Mouse (Mus musculus) testis, adult 2 months (tissue): Measurements from ENCODE around the gene Prnp. TPM values are rescaled to one million over a fixed set of nuclear protein-coding genes. Genes with fewer than 3 reads are reported as not detected.

Experiments used
- H3K27ac ChIP-seq: fragments of 200-500 bp; 2 replicates; pipeline ENCODE4 v1.5.1; 2012; ENCODE audit warnings: low read depth, low read length; ENCODE audit not compliant: control insufficient read depth, insufficient read depth
- H3K27me3 ChIP-seq: fragments of 200-500 bp; 2 replicates; pipeline ENCODE4 v1.6.1; 2012; ENCODE audit warnings: mild to moderate bottlenecking, low read length, moderate library complexity; ENCODE audit not compliant: control insufficient read depth, insufficient read depth
- H3K36me3 ChIP-seq: fragments of 200-500 bp; 2 replicates; pipeline ENCODE4 v1.6.1; 2012; ENCODE audit warnings: mild to moderate bottlenecking, low read length; ENCODE audit not compliant: control insufficient read depth, insufficient read depth
- H3K4me1 ChIP-seq: fragments of 200-500 bp; 2 replicates; pipeline ENCODE4 v1.6.1; 2012; ENCODE audit warnings: low read length; ENCODE audit not compliant: control insufficient read depth, insufficient read depth
- H3K4me3 ChIP-seq: fragments of 200-500 bp; 2 replicates; pipeline ENCODE4 v1.5.1; 2012; ENCODE audit warnings: low read depth, mild to moderate bottlenecking, low read length, moderate library complexity, mixed read lengths; ENCODE audit not compliant: control insufficient read depth
- CTCF ChIP-seq: fragments of 200-500 bp; IDR thresholded peaks from 2 replicates; pipeline ENCODE4 v1.5.1; 2012; ENCODE audit warnings: low read depth, mild to moderate bottlenecking, inconsistent platforms, low read length, moderate library complexity; ENCODE audit not compliant: control insufficient read depth, insufficient read depth, insufficient replicate concordance
- POLR2A ChIP-seq: fragments of 200-500 bp; IDR thresholded peaks from 2 replicates; pipeline ENCODE4 v1.6.1; 2012; ENCODE audit warnings: low read depth, mild to moderate bottlenecking, inconsistent platforms, low read length, moderate library complexity; ENCODE audit not compliant: control insufficient read depth
- polyA plus RNA-seq: library from polyadenylated mRNA; depleted of rRNA; stranded (reverse); fragments of >200 nt; gene quantifications from 2 replicates; pipeline ENCODE4 v1.2.3, GENCODE M21; 2012

Gene Prnp
- polyA plus RNA-seq, 1 experiment, result 14.5 TPM

DNA sequence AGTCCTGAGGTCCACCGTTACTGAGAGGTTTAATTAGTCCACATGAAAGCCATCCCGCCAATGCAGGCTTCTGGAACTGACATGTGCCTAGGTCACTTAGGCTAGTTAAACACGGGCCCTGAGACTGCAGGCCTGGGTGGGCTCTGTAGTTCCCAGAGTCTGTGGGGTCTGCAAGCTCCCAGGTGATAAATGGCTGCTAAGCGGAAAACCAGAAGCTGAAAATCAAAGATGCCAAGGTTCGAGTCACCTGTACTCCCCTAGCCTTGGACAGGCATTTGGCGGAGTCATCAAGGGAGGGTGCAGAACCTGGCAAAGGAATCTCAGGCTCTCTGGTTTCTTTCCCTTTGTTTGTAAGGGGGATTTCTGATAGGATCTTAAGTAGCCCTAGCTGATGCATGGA is 31.8 kb downstream of the Prnp start:
- no peak overlapping the region for H3K27ac ChIP-seq
- no peaks in the 10 kb centered on the region for H3K36me3 ChIP-seq
- no peaks in the 10 kb centered on the region for H3K4me1 ChIP-seq
- H3K4me3 ChIP-seq, result no peak overlapping the region
- no peak for TF ChIP-seq CTCF
- TF ChIP-seq POLR2A, result no peak
- no peaks in the 10 kb centered on the region for H3K27me3 ChIP-seq

DNA sequence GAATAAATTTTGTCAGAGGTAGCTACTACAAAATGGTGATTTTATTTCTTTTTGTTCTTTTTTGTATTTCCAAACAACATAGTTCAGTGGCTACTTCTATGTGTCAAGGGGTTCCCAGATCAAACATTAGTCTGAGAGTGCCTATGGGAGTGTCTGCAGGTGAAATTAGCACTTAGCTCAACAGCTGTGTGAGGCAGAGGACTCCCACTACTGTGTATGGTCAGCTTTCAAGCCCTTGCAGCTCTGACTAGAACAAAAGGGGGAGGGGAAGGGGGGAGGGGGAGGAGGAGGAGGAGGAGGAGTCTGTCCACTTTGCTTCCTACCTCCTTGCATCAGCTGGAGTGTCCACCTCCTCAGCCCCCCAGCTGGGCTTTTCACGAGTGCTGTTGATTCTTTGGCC is 34.6 kb downstream of the Prnp start:
- Histone ChIP-seq H3K27ac (no peak overlapping the region), H3K27me3 (no peaks in the 10 kb centered on the region)

DNA sequence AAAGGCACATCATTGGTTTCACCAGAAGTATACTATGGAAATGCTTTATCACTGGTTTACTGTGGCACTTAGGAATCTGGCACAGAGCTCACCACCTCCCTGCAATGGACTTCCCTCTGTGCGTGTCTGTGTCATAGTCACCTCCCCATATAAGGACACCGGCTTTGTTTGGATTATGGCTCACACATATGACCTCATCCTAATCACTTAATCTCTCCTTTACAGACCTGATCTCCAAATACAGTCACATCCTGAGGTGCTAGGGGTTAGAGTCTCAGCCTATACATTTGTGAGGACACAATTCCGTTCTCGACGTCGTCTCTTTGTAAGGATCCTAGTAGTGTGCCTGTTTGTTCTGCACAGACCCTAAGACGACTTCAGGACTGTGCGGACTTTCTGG is 35.5 kb downstream of the Prnp start:
- H3K4me1 ChIP-seq, result peaks cover 2% of the 10 kb centered on the region; the same call in 1 of the 2 replicates
- TF ChIP-seq CTCF, result no peak
- no peak for TF ChIP-seq POLR2A
- no peaks in the 10 kb centered on the region for H3K27me3 ChIP-seq
- H3K36me3 ChIP-seq, result no peaks in the 10 kb centered on the region
- H3K4me3 ChIP-seq, result no peak overlapping the region
- no peak overlapping the region for H3K27ac ChIP-seq

More for the DNA sequence above, 34.6 kb downstream of the Prnp start:
- Histone ChIP-seq H3K4me3 (no peak overlapping the region), H3K36me3 (no peaks in the 10 kb centered on the region), H3K4me1 (no peaks in the 10 kb centered on the region)
- TF ChIP-seq POLR2A, result no peak
- TF ChIP-seq CTCF, result no peak

DNA sequence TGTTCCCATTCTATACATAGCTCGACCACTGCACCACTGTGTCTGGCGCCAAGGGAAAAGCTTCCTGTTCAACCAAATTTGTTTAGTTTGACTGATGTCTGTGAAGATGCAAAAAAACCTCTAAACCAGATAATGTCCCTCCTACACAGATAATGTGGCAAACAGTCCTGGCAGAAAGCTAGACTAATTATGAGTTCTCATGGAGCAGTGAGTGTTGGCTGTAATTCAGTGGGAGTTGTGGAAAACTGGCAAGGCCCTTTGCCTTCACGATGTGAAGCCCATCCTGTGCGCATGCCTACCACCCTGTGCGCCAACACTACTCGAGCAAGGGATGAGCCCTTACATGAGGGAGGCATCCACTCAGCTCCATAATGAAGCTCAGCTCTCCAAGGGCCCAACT is 36.0 kb downstream of the Prnp start:
- Histone ChIP-seq H3K27ac (no peak overlapping the region), H3K36me3 (no peaks in the 10 kb centered on the region)
- no peak for TF ChIP-seq CTCF

DNA sequence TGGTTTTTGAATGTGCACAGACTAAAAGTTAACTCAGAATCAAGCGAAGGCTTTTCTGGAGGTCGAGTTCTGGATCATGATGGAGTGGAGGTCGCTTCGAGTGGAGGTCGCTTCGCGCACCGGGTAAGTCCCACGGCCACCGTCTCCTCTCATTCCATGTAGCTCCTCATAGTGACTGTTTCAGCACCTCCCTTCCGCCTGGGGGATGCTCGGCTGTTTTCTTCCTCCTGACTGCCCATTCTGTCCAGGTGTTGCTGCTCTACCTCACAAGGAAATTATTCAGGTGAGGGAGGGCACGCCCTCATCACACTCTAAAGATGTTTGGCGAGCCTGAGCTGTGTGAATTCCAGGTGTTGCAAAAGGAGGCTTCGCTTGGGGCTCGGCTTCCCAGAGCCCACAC is 36.6 kb downstream of the Prnp start:
- no peaks in the 10 kb centered on the region for H3K27me3 ChIP-seq

More for the DNA sequence above, 36.0 kb downstream of the Prnp start:
- peaks cover 7% of the 10 kb centered on the region for H3K4me1 ChIP-seq
- H3K4me3 ChIP-seq, result no peak overlapping the region
- H3K27me3 ChIP-seq, result no peaks in the 10 kb centered on the region

DNA sequence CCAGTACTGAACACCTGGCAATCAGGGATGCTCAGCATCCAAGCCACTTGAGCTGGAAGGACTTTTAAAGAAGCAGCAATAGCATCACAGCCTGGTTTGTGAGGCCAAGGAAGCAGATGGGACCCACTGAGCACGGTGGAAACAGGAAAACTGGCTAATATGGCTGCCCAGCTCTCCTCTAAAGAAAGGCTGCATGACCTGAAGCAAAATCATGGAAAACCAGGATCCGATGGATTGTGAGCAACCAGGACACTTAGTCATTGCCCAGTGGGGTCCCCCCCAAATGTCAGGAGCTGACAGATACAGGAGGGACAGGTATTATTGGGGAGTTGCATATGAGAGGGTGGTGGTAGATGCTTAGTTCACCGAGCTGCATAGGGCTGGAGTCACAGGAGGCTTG is 38.4 kb downstream of the Prnp start:
- H3K4me1 ChIP-seq, result peaks cover 7% of the 10 kb centered on the region
- no peak for TF ChIP-seq POLR2A
- TF ChIP-seq CTCF, result no peak

More for the DNA sequence above, 36.6 kb downstream of the Prnp start:
- H3K4me3 ChIP-seq, result no peak overlapping the region
- no peak overlapping the region for H3K27ac ChIP-seq
- H3K36me3 ChIP-seq, result no peaks in the 10 kb centered on the region
- peaks cover 7% of the 10 kb centered on the region for H3K4me1 ChIP-seq
- TF ChIP-seq POLR2A (no peak), CTCF (no peak)

DNA sequence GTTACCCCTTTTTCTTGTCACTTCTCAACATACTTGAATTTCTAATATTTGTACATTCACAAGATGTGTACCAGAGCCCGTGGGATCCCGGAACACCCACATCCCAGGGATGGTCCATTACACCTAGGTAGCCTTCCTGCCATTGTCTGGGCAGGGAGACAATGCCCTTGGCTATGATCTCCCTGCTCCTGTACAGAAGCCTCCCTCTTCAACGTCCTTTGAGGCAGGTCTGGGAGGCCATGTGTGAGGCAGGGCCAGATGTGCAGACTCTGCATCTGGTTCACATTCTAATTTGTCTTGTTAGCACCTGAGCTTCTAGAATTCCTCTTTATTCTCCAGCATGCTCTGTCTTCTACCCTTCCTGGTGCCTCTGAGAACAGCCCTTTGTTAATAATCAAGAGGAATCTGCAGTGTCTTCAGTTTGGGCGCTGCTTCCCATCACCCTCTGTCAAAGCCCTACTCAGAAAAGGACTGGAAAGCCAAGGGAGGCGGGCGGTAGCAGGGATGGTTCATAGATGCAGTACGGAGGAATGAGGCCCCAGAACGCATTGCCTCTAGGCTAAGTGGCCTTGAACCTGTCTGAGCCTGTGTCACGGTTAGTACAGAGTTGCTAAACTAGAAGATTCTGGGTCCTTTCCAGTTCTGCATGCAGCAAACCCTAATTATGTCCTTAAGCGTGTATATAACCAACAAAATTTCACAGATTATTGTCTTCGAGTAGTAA is 39.4 kb downstream of the Prnp start:
- no peak overlapping the region for H3K4me3 ChIP-seq
- H3K27ac ChIP-seq, result no peak overlapping the region
- no peak for TF ChIP-seq POLR2A
- no peak for TF ChIP-seq CTCF

More for the DNA sequence above, 38.4 kb downstream of the Prnp start:
- Histone ChIP-seq H3K4me3 (no peak overlapping the region), H3K27me3 (no peaks in the 10 kb centered on the region), H3K27ac (no peak overlapping the region), H3K36me3 (no peaks in the 10 kb centered on the region)

DNA sequence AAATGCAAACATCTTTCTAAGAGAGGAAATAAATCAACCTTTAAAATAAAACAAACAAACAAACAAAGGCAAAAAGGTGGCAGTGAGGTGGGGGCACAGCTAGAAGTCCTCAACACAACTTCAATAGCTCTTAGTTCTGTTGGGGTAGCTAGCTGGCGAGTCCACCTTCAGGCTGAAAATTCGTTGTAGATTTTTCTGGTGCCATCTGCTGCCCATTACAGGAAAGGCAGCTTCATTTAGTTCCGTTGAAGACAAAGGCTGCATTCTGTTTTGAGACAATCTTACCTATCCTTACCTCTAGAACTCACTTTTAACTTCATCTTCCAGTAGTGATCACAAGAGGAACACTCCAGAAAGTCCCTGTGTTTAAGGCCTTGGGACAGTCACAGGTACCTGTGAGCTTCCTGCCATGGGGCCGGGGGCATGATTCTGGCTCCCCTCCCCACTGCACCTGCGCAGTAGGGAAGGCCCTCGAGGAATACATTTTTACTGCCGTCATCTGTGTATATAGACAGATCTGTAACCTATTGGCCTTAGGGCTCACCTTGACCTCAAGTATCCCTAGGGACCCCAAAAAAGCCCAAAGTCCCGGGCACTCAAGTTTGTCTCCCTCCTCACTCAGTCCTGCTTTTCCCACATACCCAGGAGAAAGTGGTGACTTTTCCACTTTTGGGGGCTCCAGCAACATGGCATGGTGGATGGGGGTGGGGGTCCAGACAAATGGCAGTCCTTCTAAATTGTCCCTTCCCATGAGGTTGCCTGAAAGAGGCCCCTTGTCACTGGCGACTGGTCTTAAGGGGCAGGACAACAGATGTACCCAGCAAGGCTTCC is 40.3 kb downstream of the Prnp start:
- no peak for TF ChIP-seq CTCF
- no peak for TF ChIP-seq POLR2A
- Histone ChIP-seq H3K36me3 (no peaks in the 10 kb centered on the region), H3K27ac (no peak overlapping the region), H3K27me3 (no peaks in the 10 kb centered on the region), H3K4me3 (no peak overlapping the region), H3K4me1 (peaks cover 9% of the 10 kb centered on the region)

More for the DNA sequence above, 39.4 kb downstream of the Prnp start:
- Histone ChIP-seq H3K27me3 (no peaks in the 10 kb centered on the region), H3K36me3 (no peaks in the 10 kb centered on the region), H3K4me1 (peaks cover 7% of the 10 kb centered on the region)
